Mouse (Mus musculus): ENCODE data around the gene Fibcd1. TPM values are rescaled to one million over a fixed set of nuclear protein-coding genes. Genes with fewer than 3 reads are reported as not detected.
A peak's percentile ranks its signal among the peaks of the same experiment; 100 is the strongest.

Fibcd1 gene
- polyA plus RNA-seq, 1 experiment from 2014 or later, result 1.1 TPM

DNA sequence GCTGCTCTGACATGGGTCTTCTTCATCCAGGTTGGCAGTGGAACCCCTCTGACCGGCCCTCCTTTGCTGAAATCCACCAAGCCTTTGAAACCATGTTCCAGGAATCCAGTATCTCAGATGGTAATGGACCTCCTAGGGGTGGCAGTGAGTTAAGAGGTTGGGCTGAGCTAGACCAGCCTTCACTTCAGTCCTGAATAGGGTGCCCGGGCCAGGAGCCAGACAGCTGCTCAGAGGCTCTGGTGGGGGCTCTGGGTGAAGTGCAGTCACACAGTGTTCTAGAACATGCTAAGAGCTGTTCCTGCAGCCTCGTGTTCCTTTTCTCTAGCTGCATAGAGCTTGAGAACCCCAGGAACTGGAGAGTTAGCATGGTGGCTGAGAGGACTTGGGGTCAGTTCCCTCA lies 48.9 kb downstream of the Fibcd1 start:
- Histone ChIP-seq H3K4me2 (replicated peaks; ENCODE audit: low read depth, low read length) (no peak overlapping the region), H3K36me3 (ENCODE audit: control insufficient read depth, insufficient read depth, low read length) (peaks cover 94% of the 10 kb centered on the region), H3K9me3 (ENCODE audit: control insufficient read depth, low read length) (no peaks in the 10 kb centered on the region), H3K27me3 (ENCODE audit: control insufficient read depth, insufficient read depth, low read length) (no peaks in the 10 kb centered on the region), H3K9ac (ENCODE audit: low read depth, low read length) (no peak overlapping the region), H3K4me3 (ENCODE audit: low read length) (no peak overlapping the region), H3K4me1 (ENCODE audit: control insufficient read depth, insufficient read depth, low read length) (no peaks in the 10 kb centered on the region), H3K27ac (ENCODE audit: low read depth, low read length) (no peak overlapping the region)
- WGBS, result 93% methylated on average over 3 of the region's 3 CpGs
- ATAC-seq (ENCODE audit: low FRiP score, low TSS enrichment), result no peak

DNA sequence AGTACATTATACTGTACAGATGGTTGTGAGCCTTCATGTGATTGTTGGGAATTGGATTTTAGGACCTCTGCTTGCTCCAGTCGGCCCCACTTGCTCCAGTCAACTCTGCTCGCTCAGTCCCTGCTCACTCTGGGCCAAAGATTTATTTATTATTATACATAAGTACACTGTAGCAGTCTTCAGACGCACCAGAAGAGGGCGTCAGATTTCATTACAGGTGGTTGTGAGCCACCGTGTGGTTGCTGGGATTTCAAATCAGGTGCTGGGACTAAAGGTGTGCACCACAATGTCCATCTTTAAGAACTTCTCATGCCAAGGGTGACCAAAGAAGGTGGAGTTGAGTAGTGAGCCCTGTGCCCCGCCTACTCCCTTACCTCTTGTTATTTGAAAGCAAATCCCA lies 53.2 kb downstream of the Fibcd1 start:
- Histone ChIP-seq H3K4me3 (ENCODE audit: low read length) (no peak overlapping the region), H3K27ac (ENCODE audit: low read depth, low read length) (no peak overlapping the region), H3K9ac (ENCODE audit: low read depth, low read length) (no peak overlapping the region), H3K4me2 (replicated peaks; ENCODE audit: low read depth, low read length) (no peak overlapping the region), H3K9me3 (ENCODE audit: control insufficient read depth, low read length) (no peaks in the 10 kb centered on the region), H3K36me3 (ENCODE audit: control insufficient read depth, insufficient read depth, low read length) (peaks cover 92% of the 10 kb centered on the region), H3K4me1 (ENCODE audit: control insufficient read depth, insufficient read depth, low read length) (no peaks in the 10 kb centered on the region), H3K27me3 (ENCODE audit: control insufficient read depth, insufficient read depth, low read length) (no peaks in the 10 kb centered on the region)
- ATAC-seq (ENCODE audit: low FRiP score, low TSS enrichment), result no peak
- WGBS, result 78% methylated on average over 6 of the region's 6 CpGs

DNA sequence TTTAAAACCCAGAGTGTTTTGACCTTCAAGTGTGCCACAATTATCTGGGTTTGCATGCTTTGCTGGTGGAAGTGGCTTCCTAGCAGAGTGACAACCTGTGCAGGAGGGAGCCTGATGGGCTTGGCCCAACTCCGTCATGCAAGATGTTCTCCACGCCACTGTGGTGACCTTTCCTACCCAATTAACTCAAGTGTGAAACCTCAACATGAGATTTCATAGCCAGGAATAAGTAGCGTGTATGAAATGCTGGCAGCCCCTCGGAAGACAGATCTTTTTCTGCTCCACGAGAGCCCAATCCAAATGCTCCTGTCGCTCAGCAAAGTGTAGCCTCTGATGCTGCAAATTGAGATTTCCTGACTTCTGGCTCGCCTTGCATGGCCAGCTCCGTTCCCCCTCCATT lies 54.5 kb downstream of the Fibcd1 start:
- Histone ChIP-seq H3K9ac (ENCODE audit: low read depth, low read length) (no peak overlapping the region), H3K36me3 (ENCODE audit: control insufficient read depth, insufficient read depth, low read length) (peaks cover 90% of the 10 kb centered on the region), H3K9me3 (ENCODE audit: control insufficient read depth, low read length) (no peaks in the 10 kb centered on the region), H3K4me3 (ENCODE audit: low read length) (no peak overlapping the region), H3K4me1 (ENCODE audit: control insufficient read depth, insufficient read depth, low read length) (no peaks in the 10 kb centered on the region), H3K4me2 (replicated peaks; ENCODE audit: low read depth, low read length) (no peak overlapping the region), H3K27me3 (ENCODE audit: control insufficient read depth, insufficient read depth, low read length) (no peaks in the 10 kb centered on the region), H3K27ac (ENCODE audit: low read depth, low read length) (no peak overlapping the region)
- WGBS, result 85% methylated on average over 8 of the region's 8 CpGs
- ATAC-seq (ENCODE audit: low FRiP score, low TSS enrichment), result no peak

DNA sequence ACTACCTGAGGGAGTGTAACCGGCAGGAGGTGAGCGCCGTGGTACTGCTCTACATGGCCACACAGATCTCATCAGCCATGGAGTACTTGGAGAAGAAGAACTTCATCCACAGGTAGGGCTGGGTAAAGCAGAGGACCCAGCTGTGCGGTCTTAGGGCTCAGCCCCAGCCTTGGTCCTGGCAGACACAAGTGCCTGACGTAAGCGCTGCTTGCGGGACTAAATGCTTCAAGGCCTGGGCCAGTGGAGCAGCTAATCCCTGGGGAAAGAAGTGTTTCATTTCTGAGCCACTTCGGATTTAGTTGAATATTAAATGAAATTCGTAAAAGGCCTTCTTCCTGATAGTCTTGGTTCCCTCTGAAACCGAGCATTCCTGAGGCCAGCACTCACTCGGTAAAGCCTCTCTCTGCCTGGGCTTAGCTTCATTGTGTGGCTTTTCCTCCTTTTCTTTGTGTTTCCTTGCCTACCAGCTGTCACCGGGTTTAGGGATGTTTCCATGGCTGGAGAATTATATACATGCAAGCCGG lies 55.0 kb downstream of the Fibcd1 start:
- no peaks in the 10 kb centered on the region for H3K4me1 ChIP-seq (ENCODE audit: control insufficient read depth, insufficient read depth, low read length)
- no peak overlapping the region for H3K9ac ChIP-seq (ENCODE audit: low read depth, low read length)
- H3K27me3 ChIP-seq (ENCODE audit: control insufficient read depth, insufficient read depth, low read length), result no peaks in the 10 kb centered on the region
- no peak overlapping the region for H3K4me2 ChIP-seq (replicated peaks; ENCODE audit: low read depth, low read length)
- H3K36me3 ChIP-seq (ENCODE audit: control insufficient read depth, insufficient read depth, low read length), result peaks cover 90% of the 10 kb centered on the region
- ATAC-seq (ENCODE audit: low FRiP score, low TSS enrichment), result no peak
- H3K4me3 ChIP-seq (ENCODE audit: low read length), result no peak overlapping the region
- no peaks in the 10 kb centered on the region for H3K9me3 ChIP-seq (ENCODE audit: control insufficient read depth, low read length)
- WGBS, result 84% methylated on average over 13 of the region's 13 CpGs
- 0 out of 2 replicates have a peak overlapping the region, but pooled peaks have one; percentile 11 for H3K27ac ChIP-seq (ENCODE audit: low read depth, low read length)

DNA sequence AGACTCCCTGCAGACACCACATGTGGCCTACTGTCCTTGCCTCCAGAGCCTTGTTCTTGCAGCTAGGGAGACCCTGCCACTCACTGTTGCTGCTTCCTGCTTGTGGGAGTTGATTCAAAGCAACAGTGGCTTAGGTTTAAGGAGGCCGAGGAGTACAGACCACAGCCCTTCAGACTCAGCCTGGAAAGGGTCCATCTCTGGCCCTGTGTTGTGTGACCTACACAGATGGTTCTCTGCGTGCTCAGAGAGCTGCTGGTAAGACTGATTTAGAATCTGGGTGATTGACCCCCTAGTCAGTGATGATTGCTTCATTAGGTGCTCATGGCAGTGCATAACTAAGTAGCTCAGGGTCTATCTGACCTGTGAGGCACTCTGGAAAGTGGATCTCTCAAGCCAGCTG lies 56.6 kb downstream of the Fibcd1 start:
- Histone ChIP-seq H3K4me2 (replicated peaks; ENCODE audit: low read depth, low read length) (no peak overlapping the region), H3K4me3 (ENCODE audit: low read length) (no peak overlapping the region)
- WGBS, result 77% methylated on average over 2 of the region's 2 CpGs

DNA sequence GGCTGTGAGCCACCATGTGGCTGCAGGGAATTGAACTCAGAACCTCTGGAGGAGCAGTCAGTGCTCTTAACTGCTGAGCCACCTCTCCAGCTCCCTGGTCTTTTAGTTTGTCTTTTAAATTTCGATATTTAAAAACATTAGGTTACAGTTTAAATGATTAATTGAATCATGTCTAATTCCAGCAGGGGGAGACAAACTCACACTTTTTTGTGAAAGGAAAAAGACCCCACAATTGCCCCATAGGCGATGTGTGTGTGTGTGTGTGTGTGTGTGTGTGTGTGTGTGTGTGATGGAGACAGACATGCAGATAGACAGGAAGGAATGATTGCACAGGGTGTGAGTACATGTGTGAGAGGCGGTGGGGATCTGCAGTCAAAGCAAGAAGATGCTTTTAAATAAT lies 57.6 kb downstream of the Fibcd1 start:
- H3K9ac ChIP-seq (ENCODE audit: low read depth, low read length), result no peak overlapping the region
- ATAC-seq (ENCODE audit: low FRiP score, low TSS enrichment), result no peak
- no peaks in the 10 kb centered on the region for H3K4me1 ChIP-seq (ENCODE audit: control insufficient read depth, insufficient read depth, low read length)
- H3K27me3 ChIP-seq (ENCODE audit: control insufficient read depth, insufficient read depth, low read length), result no peaks in the 10 kb centered on the region
- 76% methylated on average over 3 of the region's 3 CpGs for whole genome bisulfite sequencing
- H3K36me3 ChIP-seq (ENCODE audit: control insufficient read depth, insufficient read depth, low read length), result peaks cover 94% of the 10 kb centered on the region
- H3K4me2 ChIP-seq (replicated peaks; ENCODE audit: low read depth, low read length), result no peak overlapping the region
- no peaks in the 10 kb centered on the region for H3K9me3 ChIP-seq (ENCODE audit: control insufficient read depth, low read length)
- no peak overlapping the region for H3K27ac ChIP-seq (ENCODE audit: low read depth, low read length)
- H3K4me3 ChIP-seq (ENCODE audit: low read length), result no peak overlapping the region

More for the DNA sequence above, 56.6 kb downstream of the Fibcd1 start:
- no peak for ATAC-seq (ENCODE audit: low FRiP score, low TSS enrichment)
- Histone ChIP-seq H3K4me1 (ENCODE audit: control insufficient read depth, insufficient read depth, low read length) (no peaks in the 10 kb centered on the region), H3K36me3 (ENCODE audit: control insufficient read depth, insufficient read depth, low read length) (peaks cover 92% of the 10 kb centered on the region), H3K27ac (ENCODE audit: low read depth, low read length) (no peak overlapping the region), H3K27me3 (ENCODE audit: control insufficient read depth, insufficient read depth, low read length) (no peaks in the 10 kb centered on the region), H3K9ac (ENCODE audit: low read depth, low read length) (no peak overlapping the region), H3K9me3 (ENCODE audit: control insufficient read depth, low read length) (no peaks in the 10 kb centered on the region)

DNA sequence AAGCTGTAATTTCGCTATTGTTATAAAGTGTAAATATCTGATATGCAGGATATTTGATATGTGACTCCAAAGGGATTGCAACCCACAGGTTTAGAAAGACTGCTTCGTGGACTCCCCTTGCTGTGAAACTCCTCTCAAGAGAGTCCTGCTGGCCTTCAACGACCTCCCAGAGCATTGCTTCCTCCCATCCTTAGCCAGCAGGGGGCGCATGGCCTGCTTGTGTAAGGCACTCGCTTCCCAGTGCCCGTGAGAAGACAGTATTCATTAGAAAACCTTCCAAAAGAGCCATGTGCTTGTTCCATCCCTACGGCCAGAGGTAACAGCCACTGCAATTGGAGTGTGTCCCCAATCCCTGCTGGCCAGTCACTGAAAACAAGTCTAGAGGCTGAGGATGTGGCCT lies 58.8 kb downstream of the Fibcd1 start:
- 22% methylated on average over 7 of the region's 7 CpGs for WGBS
- ATAC-seq (ENCODE audit: low FRiP score, low TSS enrichment), result no peak

DNA sequence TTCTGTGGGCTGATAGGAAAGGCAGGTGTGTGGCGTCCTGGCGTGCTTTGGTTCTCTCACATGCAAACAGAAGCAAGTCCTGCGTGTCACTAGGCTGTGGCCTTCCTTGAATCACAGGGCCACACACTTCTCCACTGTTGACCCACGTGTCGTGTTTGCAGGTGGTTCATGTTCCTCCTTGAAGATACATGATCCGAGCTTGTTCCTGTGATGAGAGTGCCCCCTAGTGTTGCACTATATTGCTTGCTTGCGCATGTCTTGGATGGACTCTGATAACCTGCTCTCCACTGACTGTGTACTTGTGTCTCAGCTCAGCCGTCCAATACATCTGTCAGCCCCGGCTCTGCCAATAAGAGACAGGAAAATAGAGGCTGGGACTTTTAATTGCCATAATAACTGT lies 60.7 kb downstream of the Fibcd1 start:
- Histone ChIP-seq H3K27me3 (ENCODE audit: control insufficient read depth, insufficient read depth, low read length) (no peaks in the 10 kb centered on the region), H3K27ac (ENCODE audit: low read depth, low read length) (no peak overlapping the region), H3K9me3 (ENCODE audit: control insufficient read depth, low read length) (no peaks in the 10 kb centered on the region), H3K4me3 (ENCODE audit: low read length) (no peak overlapping the region), H3K4me2 (replicated peaks; ENCODE audit: low read depth, low read length) (no peak overlapping the region), H3K36me3 (ENCODE audit: control insufficient read depth, insufficient read depth, low read length) (peaks cover 94% of the 10 kb centered on the region), H3K9ac (ENCODE audit: low read depth, low read length) (no peak overlapping the region), H3K4me1 (ENCODE audit: control insufficient read depth, insufficient read depth, low read length) (no peaks in the 10 kb centered on the region)
- ATAC-seq (ENCODE audit: low FRiP score, low TSS enrichment), result no peak; the same call in 1 of the 2 replicates
- WGBS, result 35% methylated on average over 9 of the region's 9 CpGs

More for the DNA sequence above, 58.8 kb downstream of the Fibcd1 start:
- Histone ChIP-seq H3K27ac (ENCODE audit: low read depth, low read length) (no peak overlapping the region), H3K27me3 (ENCODE audit: control insufficient read depth, insufficient read depth, low read length) (no peaks in the 10 kb centered on the region), H3K9me3 (ENCODE audit: control insufficient read depth, low read length) (no peaks in the 10 kb centered on the region), H3K9ac (ENCODE audit: low read depth, low read length) (no peak overlapping the region), H3K36me3 (ENCODE audit: control insufficient read depth, insufficient read depth, low read length) (peaks cover 94% of the 10 kb centered on the region), H3K4me2 (replicated peaks; ENCODE audit: low read depth, low read length) (no peak overlapping the region), H3K4me1 (ENCODE audit: control insufficient read depth, insufficient read depth, low read length) (no peaks in the 10 kb centered on the region), H3K4me3 (ENCODE audit: low read length) (no peak overlapping the region)

DNA sequence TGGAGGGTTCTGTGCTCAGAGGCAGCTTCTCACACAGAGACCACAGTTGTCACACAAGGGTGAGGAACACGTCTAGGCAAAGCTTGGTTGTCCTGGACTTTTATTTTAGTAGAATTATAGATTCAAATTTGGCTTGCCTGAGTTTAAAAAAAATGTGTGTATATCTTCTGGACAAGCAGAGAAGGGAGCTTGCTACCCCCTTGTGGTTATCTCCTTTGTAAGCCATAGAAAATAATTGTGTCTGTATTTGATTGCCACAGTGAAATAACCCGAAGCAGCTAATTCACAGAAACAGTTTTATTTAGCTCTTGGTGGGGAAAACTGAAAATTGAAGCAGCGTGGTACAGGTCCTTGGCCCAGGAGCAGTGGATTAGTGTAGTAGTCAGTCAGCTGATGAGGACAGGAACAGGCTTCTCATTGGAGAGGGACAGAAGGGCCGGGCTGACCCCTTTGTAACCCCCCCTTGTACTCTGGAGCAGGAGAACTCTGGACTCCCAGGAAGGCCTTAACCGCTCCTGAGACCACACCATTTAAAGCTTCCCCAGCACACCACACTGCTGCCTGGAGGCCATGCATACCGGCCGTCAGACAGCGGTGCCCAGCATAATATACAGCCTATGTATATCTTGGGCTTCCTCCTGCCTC lies 62.7 kb downstream of the Fibcd1 start:
- H3K36me3 ChIP-seq (ENCODE audit: control insufficient read depth, insufficient read depth, low read length), result peaks cover 94% of the 10 kb centered on the region
- WGBS, result 61% methylated on average over 8 of the region's 8 CpGs
- no peaks in the 10 kb centered on the region for H3K9me3 ChIP-seq (ENCODE audit: control insufficient read depth, low read length)
- H3K9ac ChIP-seq (ENCODE audit: low read depth, low read length), result no peak overlapping the region
- no peaks in the 10 kb centered on the region for H3K27me3 ChIP-seq (ENCODE audit: control insufficient read depth, insufficient read depth, low read length)
- no peak overlapping the region for H3K4me3 ChIP-seq (ENCODE audit: low read length)
- H3K4me2 ChIP-seq (replicated peaks; ENCODE audit: low read depth, low read length), result no peak overlapping the region
- H3K27ac ChIP-seq (ENCODE audit: low read depth, low read length), result no peak overlapping the region
- H3K4me1 ChIP-seq (ENCODE audit: control insufficient read depth, insufficient read depth, low read length), result no peaks in the 10 kb centered on the region
- ATAC-seq (ENCODE audit: low FRiP score, low TSS enrichment), result no peak
